Mouse (Mus musculus) small intestine, adult 2 months (tissue): ENCODE measurements around the gene Zfp324.

Source experiments
- CTCF ChIP-seq: fragments of 200-500 bp; IDR thresholded peaks from 2 replicates; pipeline ENCODE4 v1.5.1; 2012; ENCODE audit warnings: low read depth, mild to moderate bottlenecking, control low read depth, inconsistent platforms, low read length, moderate library complexity, mixed read lengths; ENCODE audit not compliant: insufficient replicate concordance, insufficient read length; ENCODE audit errors: extremely low read depth
- POLR2A ChIP-seq: fragments of 200-500 bp; IDR thresholded peaks from 2 replicates; pipeline ENCODE4 v1.6.1; 2012; ENCODE audit warnings: low read depth, mild to moderate bottlenecking, control low read depth, inconsistent platforms, low read length, moderate library complexity

GRCm38 (mm10) chr7:13006531-13006930, 40.9 kb downstream of the Zfp324 start:
- TF ChIP-seq CTCF (no peak), POLR2A (no peak)
